Mouse (Mus musculus) stomach, postnatal 0 days (tissue): ENCODE data around the gene Naaladl2.

ENCODE experiments used
- CTCF ChIP-seq: IDR thresholded peaks from 2 replicates; pipeline ENCODE4 v1.5.1; 2016; ENCODE audit warnings: antibody characterized with exemption, low read depth, mild to moderate bottlenecking, moderate library complexity
- EP300 ChIP-seq: optimal IDR thresholded peaks from 2 replicates; pipeline ENCODE3; 2016; ENCODE audit warnings: antibody characterized with exemption

- no peak for TF ChIP-seq EP300
- TF ChIP-seq CTCF: no peak
These were observed 361.1 kb downstream of the Naaladl2 start for GRCm38 (mm10) chr3:24782784-24783461.
